Mouse (Mus musculus): ENCODE results near the gene Abca2. TPM values are rescaled to one million over a fixed set of nuclear protein-coding genes. Genes with fewer than 3 reads are reported as not detected.
"Not testable (repeated sequence)": the region's sequence is repeated elsewhere in the genome, so short reads cannot be mapped to it uniquely, and the experiment has no call there.

Abca2 gene
- polyA plus RNA-seq, 1 experiment from 2014 or later, result 2.7 TPM

DNA sequence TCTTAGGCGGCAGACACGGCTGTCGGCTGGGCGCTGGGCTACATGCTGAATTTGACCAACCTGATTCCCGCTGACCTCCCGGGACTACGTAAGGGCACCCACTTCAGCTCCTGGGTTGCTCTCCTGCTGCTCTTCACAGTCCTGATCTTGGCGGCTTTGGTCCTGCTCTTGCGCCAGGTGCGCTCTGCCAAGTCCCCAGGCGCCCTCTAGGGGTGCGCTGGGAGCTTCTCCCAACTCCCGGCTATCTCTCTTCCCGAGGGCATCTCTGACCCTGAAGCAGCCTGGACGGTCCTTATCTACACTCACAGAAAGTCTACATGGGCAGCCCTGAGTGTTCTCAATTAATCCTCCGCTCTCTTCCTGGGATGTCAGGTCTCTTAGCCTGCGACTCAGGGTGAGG is 27.7 kb upstream of the Abca2 start:
- 3% methylated on average over 17 of the region's 17 CpGs for WGBS
- no peak overlapping the region for H3K9ac ChIP-seq
- peaks cover 99% of the 10 kb centered on the region for H3K27me3 ChIP-seq (replicated peaks)
- H3K36me3 ChIP-seq, result no peaks in the 10 kb centered on the region
- no peak overlapping the region for H3K27ac ChIP-seq (replicated peaks)
- H3K4me1 ChIP-seq, result peaks cover 15% of the 10 kb centered on the region
- no peak for ATAC-seq (ENCODE audit: extremely low read depth, insufficient number of reproducible peaks, low FRiP score, low TSS enrichment)
- H3K4me2 ChIP-seq, result peak overlapping the region; percentile 10
- no peak overlapping the region; the same call in 1 of the 2 replicates for H3K4me3 ChIP-seq
- H3K9me3 ChIP-seq, result no peaks in the 10 kb centered on the region

DNA sequence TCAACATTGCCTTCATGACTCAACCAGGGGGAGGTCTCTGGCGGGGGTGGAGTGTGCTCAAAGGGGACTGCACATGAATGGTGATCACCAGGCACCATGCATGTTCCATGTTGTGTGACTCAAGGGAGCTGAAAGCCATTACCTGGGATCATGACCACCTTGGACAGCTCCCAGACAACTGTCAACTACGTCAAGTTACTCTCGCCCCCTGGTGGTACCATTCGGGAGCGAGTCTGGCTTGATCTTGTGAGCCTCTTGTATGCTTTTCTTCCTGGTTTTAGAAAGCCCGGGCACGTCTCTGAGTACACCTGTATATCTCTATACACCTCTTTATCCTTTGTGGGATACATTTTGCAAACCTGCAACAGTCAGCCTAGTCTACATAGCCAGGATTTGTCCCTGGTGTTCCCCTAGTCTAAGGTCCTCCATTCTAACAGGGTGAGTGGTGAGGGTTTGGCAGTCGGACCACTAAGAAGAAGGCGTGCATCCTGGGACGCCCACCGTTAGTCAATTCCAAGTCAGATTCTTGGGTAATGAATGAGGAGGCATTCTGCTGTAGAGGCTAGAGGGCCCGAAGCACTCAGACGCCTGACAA is 26.0 kb upstream of the Abca2 start:
- H3K27me3 ChIP-seq (replicated peaks), result peaks cover 99% of the 10 kb centered on the region
- H3K4me3 ChIP-seq, result peak overlapping the region; percentile 63
- no peaks in the 10 kb centered on the region for H3K9me3 ChIP-seq
- H3K27ac ChIP-seq (replicated peaks), result no peak overlapping the region
- WGBS, result 2% methylated on average over 13 of the region's 13 CpGs
- peaks cover 7% of the 10 kb centered on the region for H3K4me1 ChIP-seq
- no peaks in the 10 kb centered on the region for H3K36me3 ChIP-seq
- H3K9ac ChIP-seq, result peak overlapping the region; percentile 79; the same call in 1 of the 2 replicates
- H3K4me2 ChIP-seq, result peak overlapping the region; percentile 72
- no peak for ATAC-seq (ENCODE audit: extremely low read depth, insufficient number of reproducible peaks, low FRiP score, low TSS enrichment)

DNA sequence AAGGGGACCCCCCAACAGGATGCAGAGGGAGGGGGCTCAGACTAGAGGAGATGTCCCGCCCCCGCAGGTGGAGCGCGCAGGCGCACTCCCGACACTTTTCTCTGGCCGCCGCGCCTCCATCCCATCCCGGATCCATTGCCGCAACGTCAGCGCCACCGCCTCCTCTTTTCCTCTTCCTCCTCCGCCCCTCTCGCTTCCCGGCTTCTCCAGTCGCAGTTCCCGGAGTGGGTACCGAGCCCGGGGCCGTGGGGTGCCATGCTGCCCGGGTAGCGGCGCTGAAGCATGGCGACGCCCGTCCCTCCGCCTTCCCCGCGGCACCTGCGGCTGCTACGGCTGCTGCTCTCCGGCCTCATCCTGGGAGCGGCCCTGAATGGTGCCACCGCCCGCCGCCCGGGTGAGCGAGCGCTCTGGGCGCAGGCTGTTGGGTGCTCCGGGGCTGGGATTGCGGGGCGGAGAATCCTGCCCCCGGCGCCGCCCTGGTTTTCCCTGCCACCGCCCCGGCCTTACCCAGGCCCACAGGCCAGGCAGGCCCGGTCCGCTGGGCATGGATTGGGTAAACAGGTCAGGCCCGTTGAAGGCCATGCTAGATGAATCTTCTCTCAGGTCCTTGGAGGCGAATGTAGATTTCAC is 25.4 kb upstream of the Abca2 start:
- Histone ChIP-seq H3K4me1 (peaks cover 7% of the 10 kb centered on the region), H3K27ac (replicated peaks) (no peak overlapping the region), H3K36me3 (no peaks in the 10 kb centered on the region), H3K27me3 (replicated peaks) (peaks cover 98% of the 10 kb centered on the region), H3K9me3 (no peaks in the 10 kb centered on the region), H3K4me3 (peak overlapping the region; percentile 63), H3K4me2 (peak overlapping the region; percentile 72), H3K9ac (peak overlapping the region; percentile 79)
- 3% methylated on average over 54 of the region's 54 CpGs for WGBS
- no peak for ATAC-seq (ENCODE audit: extremely low read depth, insufficient number of reproducible peaks, low FRiP score, low TSS enrichment)

DNA sequence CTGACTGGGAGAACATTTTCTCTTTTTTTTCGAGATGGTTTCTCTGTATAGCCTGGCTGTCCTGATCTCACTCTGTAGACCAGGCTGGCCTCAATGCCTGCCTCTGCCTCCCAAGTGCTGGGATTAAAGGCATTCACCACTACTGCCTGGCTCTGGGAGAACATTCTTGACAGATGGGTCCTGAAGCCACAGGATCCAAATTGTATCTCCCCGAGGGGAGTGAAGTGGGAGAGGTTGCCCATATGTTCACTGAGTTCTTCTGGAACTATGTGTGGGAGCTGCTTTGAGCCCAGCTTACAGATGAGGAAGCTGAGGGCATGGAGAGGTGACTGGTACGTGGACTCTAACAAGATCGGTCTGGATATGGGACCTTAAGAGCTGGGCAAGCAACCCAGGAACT is 24.5 kb upstream of the Abca2 start:
- peaks cover 7% of the 10 kb centered on the region for H3K4me1 ChIP-seq
- no peak overlapping the region for H3K27ac ChIP-seq (replicated peaks)
- peak overlapping the region; percentile 79; the same call in 1 of the 2 replicates for H3K9ac ChIP-seq
- H3K4me2 ChIP-seq, result peak overlapping the region; percentile 72
- no peaks in the 10 kb centered on the region for H3K9me3 ChIP-seq
- 74% methylated on average over 4 of the region's 4 CpGs for WGBS
- H3K36me3 ChIP-seq, result no peaks in the 10 kb centered on the region
- peak overlapping the region; percentile 63; the same call in 1 of the 2 replicates for H3K4me3 ChIP-seq
- no peak for ATAC-seq (ENCODE audit: extremely low read depth, insufficient number of reproducible peaks, low FRiP score, low TSS enrichment)
- peaks cover 96% of the 10 kb centered on the region for H3K27me3 ChIP-seq (replicated peaks)

DNA sequence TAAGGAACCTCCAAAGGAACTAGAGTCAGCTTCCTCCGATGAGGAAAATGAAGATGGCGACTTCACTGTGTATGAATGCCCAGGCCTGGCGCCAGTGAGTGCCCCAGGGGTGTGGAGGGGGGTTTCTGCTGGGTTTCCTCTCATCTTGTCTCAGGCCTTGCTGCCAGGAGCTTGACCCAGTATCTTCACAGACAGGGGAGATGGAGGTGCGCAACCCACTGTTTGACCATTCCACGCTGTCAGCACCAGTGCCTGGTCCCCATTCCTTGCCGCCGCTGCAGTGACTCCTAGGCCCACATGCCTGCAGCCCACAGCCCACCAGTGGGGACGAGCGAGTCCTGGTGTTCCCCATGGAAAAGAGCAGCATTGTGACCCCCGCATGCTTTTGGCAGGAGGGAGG is 19.6 kb upstream of the Abca2 start:
- no peak overlapping the region for H3K9ac ChIP-seq
- no peak overlapping the region for H3K4me2 ChIP-seq
- 72% methylated on average over 10 of the region's 10 CpGs for WGBS
- no peaks in the 10 kb centered on the region for H3K36me3 ChIP-seq
- H3K4me1 ChIP-seq, result no peaks in the 10 kb centered on the region
- no peak overlapping the region for H3K4me3 ChIP-seq
- peaks cover 56% of the 10 kb centered on the region for H3K27me3 ChIP-seq (replicated peaks)
- no peak for ATAC-seq (ENCODE audit: extremely low read depth, insufficient number of reproducible peaks, low FRiP score, low TSS enrichment)
- no peaks in the 10 kb centered on the region for H3K9me3 ChIP-seq
- H3K27ac ChIP-seq (replicated peaks), result no peak overlapping the region

DNA sequence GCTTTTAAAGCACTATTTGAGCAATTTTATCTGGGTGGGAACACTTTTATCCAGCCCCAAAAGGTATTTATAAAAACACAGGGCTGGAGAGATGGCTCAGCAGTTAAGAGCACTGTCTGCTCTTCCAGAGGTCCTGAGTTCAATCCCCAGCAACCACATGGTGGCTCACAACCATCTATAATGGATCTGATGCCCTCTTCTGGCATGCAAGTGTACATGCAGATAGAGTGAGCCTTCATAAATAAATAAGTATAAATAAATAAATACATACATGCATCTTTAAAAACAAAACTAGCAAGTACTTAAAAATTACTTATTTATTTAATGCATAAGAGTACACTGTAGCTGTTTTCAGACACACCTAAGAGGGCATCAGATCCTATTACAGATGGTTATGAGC is 15.1 kb upstream of the Abca2 start:
- H3K36me3 ChIP-seq; ATAC-seq (ENCODE audit: extremely low read depth, insufficient number of reproducible peaks, low FRiP score, low TSS enrichment); H3K9ac ChIP-seq; H3K4me3 ChIP-seq; H3K27ac ChIP-seq (replicated peaks); H3K4me2 ChIP-seq; H3K4me1 ChIP-seq; H3K9me3 ChIP-seq: not testable (repeated sequence)
- H3K27me3 ChIP-seq (replicated peaks), result peaks cover 27% of the 10 kb centered on the region

GRCm38 (mm10) chr2:25417426-25417825 is 11.1 kb upstream of the Abca2 start:
- no peak for ATAC-seq (ENCODE audit: extremely low read depth, insufficient number of reproducible peaks, low FRiP score, low TSS enrichment)
- H3K4me3 ChIP-seq, result no peak overlapping the region
- no peak overlapping the region for H3K4me2 ChIP-seq
- no peaks in the 10 kb centered on the region for H3K4me1 ChIP-seq
- no peak overlapping the region for H3K27ac ChIP-seq (replicated peaks)
- no peaks in the 10 kb centered on the region for H3K9me3 ChIP-seq
- H3K9ac ChIP-seq, result no peak overlapping the region
- H3K36me3 ChIP-seq, result no peaks in the 10 kb centered on the region
- 36% methylated on average over 3 of the region's 3 CpGs for WGBS
- H3K27me3 ChIP-seq (replicated peaks), result peaks cover 25% of the 10 kb centered on the region; the same call in 1 of the 2 replicates

DNA sequence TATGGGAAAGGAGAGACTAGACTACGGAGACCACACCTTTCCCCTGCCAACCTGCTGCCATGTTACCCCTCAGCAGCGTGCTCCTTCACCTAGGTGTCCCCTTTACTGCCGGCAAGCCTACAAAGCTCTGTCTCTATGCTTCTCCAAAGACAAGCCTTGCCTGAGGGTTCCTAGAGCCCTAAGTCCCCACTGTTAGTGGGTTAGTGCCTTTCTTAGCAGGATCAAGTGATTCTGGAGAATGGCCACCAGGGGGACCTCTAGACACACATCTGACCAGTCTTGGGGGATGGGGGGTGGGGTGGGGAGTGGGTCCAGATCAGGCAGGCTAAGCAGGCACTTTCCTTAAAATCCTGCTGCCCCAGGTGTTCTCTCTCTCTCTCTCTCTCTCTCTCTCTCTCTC is 6.6 kb upstream of the Abca2 start:
- ATAC-seq (ENCODE audit: extremely low read depth, insufficient number of reproducible peaks, low FRiP score, low TSS enrichment), result no peak
- 17% methylated on average over 3 of the region's 3 CpGs for WGBS
- Histone ChIP-seq H3K36me3 (no peaks in the 10 kb centered on the region), H3K27me3 (replicated peaks) (peaks cover 65% of the 10 kb centered on the region), H3K27ac (replicated peaks) (no peak overlapping the region), H3K9me3 (no peaks in the 10 kb centered on the region), H3K4me1 (no peaks in the 10 kb centered on the region), H3K9ac (no peak overlapping the region), H3K4me3 (no peak overlapping the region), H3K4me2 (no peak overlapping the region)

DNA sequence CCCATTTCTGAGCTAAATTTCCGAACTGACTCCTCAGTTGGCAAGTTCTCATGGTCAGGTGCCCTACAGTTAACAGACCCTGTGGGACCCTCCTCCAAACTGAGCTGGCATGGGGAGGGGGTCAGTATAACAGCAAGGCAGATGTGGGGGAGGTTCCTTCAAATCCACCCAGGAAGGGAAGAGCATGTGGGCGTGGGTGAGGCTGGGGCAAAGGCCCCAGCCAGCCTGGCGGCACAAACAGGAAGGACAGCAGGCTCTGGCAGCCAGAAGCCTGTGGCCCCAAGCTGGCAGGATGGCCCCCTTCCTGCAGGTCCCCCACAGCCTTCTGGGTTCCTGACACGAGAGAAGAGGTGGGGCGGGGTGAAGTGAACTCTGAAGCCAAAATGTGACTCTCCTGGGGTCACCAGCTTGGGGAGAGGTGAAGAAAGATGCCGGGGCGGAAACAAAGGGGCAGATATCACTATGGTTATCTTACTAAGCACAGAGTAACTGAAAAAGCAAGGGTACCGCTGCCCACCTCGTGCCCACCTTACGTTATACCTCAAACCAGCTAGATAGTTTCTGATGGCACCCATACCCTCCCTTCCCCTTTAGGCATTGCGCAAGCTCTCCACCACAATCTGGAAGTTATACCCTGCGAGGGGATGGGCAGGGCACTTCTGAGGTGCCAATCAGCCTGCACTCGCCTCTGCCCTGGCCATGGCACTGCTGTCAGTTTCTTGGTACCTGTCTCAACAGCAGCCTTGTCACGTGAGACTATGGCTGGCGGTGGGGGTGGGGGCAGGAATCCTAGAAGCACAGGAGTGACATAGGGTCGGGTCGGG is 5.7 kb upstream of the Abca2 start, which contains the start of gene Fut7:
Gene Fut7, plus strand, starts transcription at position 681 of the 824 bp plus-strand sequence.
- 54% methylated on average over 17 of the region's 17 CpGs for WGBS

DNA sequence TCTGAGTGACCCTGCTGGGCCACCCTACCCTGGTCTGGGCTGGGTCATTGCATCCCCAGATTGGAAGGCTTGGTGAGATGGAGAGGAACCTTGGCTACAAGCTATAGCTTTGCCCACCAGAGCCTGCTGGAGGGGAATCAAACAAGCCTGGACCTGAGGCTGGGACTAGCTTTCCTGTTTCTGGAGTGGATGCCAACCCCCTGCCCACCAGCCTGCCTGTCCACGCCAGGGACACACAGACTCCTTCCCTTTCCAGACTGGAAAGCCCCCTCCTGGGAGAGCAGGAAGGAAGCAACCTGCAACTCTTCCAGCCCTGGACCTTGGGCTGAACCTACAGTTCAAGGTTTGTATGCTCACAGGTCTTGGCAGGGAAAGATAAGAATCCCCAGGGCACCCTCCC is 4.9 kb upstream of the Abca2 start:
- H3K27me3 ChIP-seq (replicated peaks), result peaks cover 60% of the 10 kb centered on the region
- H3K9ac ChIP-seq, result no peak overlapping the region
- WGBS, result 50% methylated on average over 1 of the region's 1 CpGs

More for the DNA sequence above, 5.7 kb upstream of the Abca2 start, which contains the start of gene Fut7:
- no peak for ATAC-seq (ENCODE audit: extremely low read depth, insufficient number of reproducible peaks, low FRiP score, low TSS enrichment)
- H3K9me3 ChIP-seq, result no peaks in the 10 kb centered on the region
- no peak within 1 kb of the TSS for H3K4me3 ChIP-seq
- no peak within 1 kb of the TSS for H3K4me2 ChIP-seq
- no peaks in the 10 kb centered on the region for H3K36me3 ChIP-seq
- no peak within 1 kb of the TSS; the same call in 1 of the 2 replicates for H3K9ac ChIP-seq
- no peak within 1 kb of the TSS for H3K27ac ChIP-seq (replicated peaks)
- no peaks in the 10 kb centered on the region for H3K4me1 ChIP-seq
- peaks cover 68% of the 10 kb centered on the region for H3K27me3 ChIP-seq (replicated peaks)

GRCm38 (mm10) chr2:25425481-25425880 is 3.0 kb upstream of the Abca2 start:
- Histone ChIP-seq H3K4me3 (no peak overlapping the region), H3K9ac (no peak overlapping the region), H3K4me2 (no peak overlapping the region), H3K27ac (replicated peaks) (no peak overlapping the region), H3K36me3 (no peaks in the 10 kb centered on the region), H3K27me3 (replicated peaks) (peaks cover 66% of the 10 kb centered on the region), H3K4me1 (peaks cover 2% of the 10 kb centered on the region; the same call in 1 of the 2 replicates), H3K9me3 (no peaks in the 10 kb centered on the region)
- ATAC-seq (ENCODE audit: extremely low read depth, insufficient number of reproducible peaks, low FRiP score, low TSS enrichment), result no peak
- 39% methylated on average over 27 of the region's 27 CpGs for WGBS

More for the DNA sequence above, 4.9 kb upstream of the Abca2 start:
- Histone ChIP-seq H3K4me3 (no peak overlapping the region), H3K4me1 (peaks cover 2% of the 10 kb centered on the region; the same call in 1 of the 2 replicates), H3K27ac (replicated peaks) (no peak overlapping the region), H3K9me3 (no peaks in the 10 kb centered on the region), H3K4me2 (no peak overlapping the region), H3K36me3 (no peaks in the 10 kb centered on the region)
- no peak for ATAC-seq (ENCODE audit: extremely low read depth, insufficient number of reproducible peaks, low FRiP score, low TSS enrichment)

Data from heart, embryonic 13.5 days (tissue).